Mouse (Mus musculus): ENCODE results near the gene Prtn3.
A peak's percentile ranks its signal among the peaks of the same experiment; 100 is the strongest.

DNA sequence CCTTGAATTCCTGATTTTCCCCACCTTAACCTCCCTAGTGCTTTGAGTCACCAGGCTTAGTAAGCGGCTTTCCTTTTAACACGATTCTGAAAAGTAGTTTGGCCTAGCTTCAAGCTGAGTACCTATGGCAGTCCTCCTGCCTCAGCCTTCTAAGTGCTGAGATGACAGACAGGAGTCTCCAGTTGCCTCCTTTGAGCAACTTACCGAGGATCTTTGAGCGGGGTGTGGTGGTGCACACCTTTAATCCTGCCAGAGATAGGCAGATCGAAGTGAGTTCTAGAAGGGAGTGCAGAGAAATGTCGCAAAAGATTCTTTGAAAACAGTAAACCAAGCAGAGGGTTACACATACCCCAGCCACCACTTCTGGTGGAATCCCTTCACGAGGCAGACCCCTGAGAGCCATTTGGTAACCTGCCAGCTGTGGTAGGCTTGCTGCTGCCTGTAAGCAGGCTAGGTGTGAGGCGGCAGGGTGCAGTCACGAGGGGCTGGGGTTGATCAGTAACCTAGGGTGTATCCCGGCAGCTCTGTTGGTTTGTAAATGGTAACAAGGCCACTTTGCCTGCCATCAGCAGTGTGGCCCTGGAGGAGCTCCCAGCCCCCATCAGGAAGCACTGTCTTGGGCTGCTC is 18.6 kb upstream of the Prtn3 start:
- TF ChIP-seq CTCF (IDR thresholded peaks at IDR 0.05; ENCODE audit: insufficient read depth, low read length) (no peak), POLR2A (IDR thresholded peaks at IDR 0.05; ENCODE audit: borderline replicate concordance, extremely low read depth, low read depth, low read length) (peak; percentile 26; the same call in 1 of the 2 replicates)
